Mouse (Mus musculus) thymus, postnatal 25 days (tissue): ENCODE results near the gene Dkk1.
"Not testable (repeated sequence)": the region's sequence is repeated elsewhere in the genome, so short reads cannot be mapped to it uniquely, and the experiment has no call there.

Experiments
- DNase-seq: peaks from one replicate; pipeline ENCODE4 v3.0.0; 2022

The Dkk1 gene

GRCm38 (mm10) chr19:30549044-30549853 is at the start of gene Dkk1:
Gene Dkk1, minus strand, starts transcription at chr19:30549665.
- DNase-seq: no peak

- no peak for DNase-seq
Measured at GRCm38 (mm10) chr19:30586366-30586765, 36.9 kb upstream of the Dkk1 start.

GRCm38 (mm10) chr19:30564516-30564915 is 15.1 kb upstream of the Dkk1 start:
- DNase-seq: no peak

GRCm38 (mm10) chr19:30563876-30564275 is 14.4 kb upstream of the Dkk1 start:
- no peak for DNase-seq

- no peak for DNase-seq
Measured at GRCm38 (mm10) chr19:30558024-30558423, 8.6 kb upstream of the Dkk1 start.

GRCm38 (mm10) chr19:30554467-30554881 is 5.0 kb upstream of the Dkk1 start:
- peak; percentile 51 for DNase-seq

- DNase-seq: no peak
Measured at GRCm38 (mm10) chr19:30553740-30554139, 4.3 kb upstream of the Dkk1 start.

- no peak for DNase-seq
Measured at GRCm38 (mm10) chr19:30552260-30552659, 2.8 kb upstream of the Dkk1 start.

GRCm38 (mm10) chr19:30549854-30550647 is 586 bp upstream of the Dkk1 start:
- no peak for DNase-seq

GRCm38 (mm10) chr19:30548411-30549043 is 938 bp downstream of the Dkk1 start:
- DNase-seq: no peak

GRCm38 (mm10) chr19:30539365-30539941 is 10.0 kb downstream of the Dkk1 start:
- DNase-seq: not testable (repeated sequence)

GRCm38 (mm10) chr19:30516771-30517170 is 32.7 kb downstream of the Dkk1 start:
- DNase-seq: no peak

- no peak for DNase-seq
Measured at GRCm38 (mm10) chr19:30510481-30510880, 39.0 kb downstream of the Dkk1 start.

GRCm38 (mm10) chr19:30505497-30505896 is 44.0 kb downstream of the Dkk1 start:
- DNase-seq: no peak
